Comparison of ENCODE assay signal across 8 mouse cellular contexts in the genomic region with DNA sequence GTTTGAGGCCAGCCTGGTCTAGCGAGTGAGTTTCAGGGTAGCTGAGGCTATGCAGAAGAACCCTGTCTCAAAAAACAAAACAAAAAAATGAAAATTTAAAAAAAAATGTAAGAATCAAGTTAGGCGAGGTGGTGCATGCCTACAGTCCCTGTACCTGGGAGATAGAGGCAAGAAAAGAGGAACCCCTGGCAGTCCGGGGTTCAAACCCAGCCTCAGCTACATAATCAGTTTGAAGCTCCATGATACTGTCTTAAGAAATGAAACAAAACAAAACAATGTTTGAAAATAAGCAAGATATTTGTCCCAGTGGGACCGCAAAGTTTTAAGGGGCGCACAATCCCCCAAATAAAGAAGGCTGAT. TPM values are rescaled to one million over a fixed set of nuclear protein-coding genes. Genes with fewer than 3 reads are reported as not detected.
DNase-seq lines count a peak whose midpoint lies in the region; ATAC-seq and TF ChIP-seq lines count a peak whose summit lies in the region.

No protein-coding gene starts in this region.

- no peak for TF ChIP-seq CTCF in kidney, postnatal 0 days (IDR thresholded peaks at IDR 0.05; ENCODE audit: low read depth)
- TF ChIP-seq CTCF in intestine, postnatal 0 days (IDR thresholded peaks at IDR 0.05; ENCODE audit: low read depth), result no peak

- H3K27ac ChIP-seq in kidney, postnatal 0 days, result no peak overlapping the region
- H3K27ac ChIP-seq in embryonic facial prominence, embryonic 14.5 days (replicated peaks; ENCODE audit: low read depth, low read length), result no peak overlapping the region
- no peak overlapping the region for H3K27ac ChIP-seq in intestine, postnatal 0 days (ENCODE audit: low read depth, low read length)
- no peak overlapping the region; the same call in 1 of the 2 replicates for H3K27ac ChIP-seq in neural tube, embryonic 13.5 days (replicated peaks)

- 0 out of 2 replicates have a peak, but pooled peaks cover 7% of the 10 kb centered on the region for H3K36me3 ChIP-seq in kidney, postnatal 0 days (ENCODE audit: insufficient read depth, low read length)
- peaks cover 7% of the 10 kb centered on the region for H3K36me3 ChIP-seq in embryonic facial prominence, embryonic 14.5 days (ENCODE audit: control insufficient read depth, insufficient read depth, low read length)
- 0 out of 2 replicates have a peak, but pooled peaks cover 5% of the 10 kb centered on the region for H3K36me3 ChIP-seq in intestine, postnatal 0 days (ENCODE audit: control insufficient read depth, insufficient read depth)
- peaks cover 13% of the 10 kb centered on the region for H3K36me3 ChIP-seq in neural tube, embryonic 13.5 days

- DNase-seq in kidney, postnatal 0 days (ENCODE audit: low spot score), result no peak
- no peak for DNase-seq in kidney, adult 9 months
- no peak for DNase-seq in embryonic facial prominence, embryonic 14.5 days (ENCODE audit: low spot score)
- DNase-seq in gastrocnemius, postnatal 14 days, result no peak
- no peak for DNase-seq in layer of hippocampus, adult 8-10 months (ENCODE audit: low spot score in 2 of 2)
- no peak for DNase-seq in retina, postnatal 1 day

- peaks cover 10% of the 10 kb centered on the region for H3K4me1 ChIP-seq in kidney, postnatal 0 days (replicated peaks; ENCODE audit: insufficient read depth, low read length)
- H3K4me1 ChIP-seq in embryonic facial prominence, embryonic 14.5 days (ENCODE audit: control insufficient read depth, insufficient read depth, low read length), result peaks cover 9% of the 10 kb centered on the region
- H3K4me1 ChIP-seq in intestine, postnatal 0 days (replicated peaks; ENCODE audit: control insufficient read depth, insufficient read depth, low read length), result peaks cover 7% of the 10 kb centered on the region; the same call in 1 of the 2 replicates
- peaks cover 25% of the 10 kb centered on the region for H3K4me1 ChIP-seq in neural tube, embryonic 13.5 days (replicated peaks)

- H3K9me3 ChIP-seq in kidney, postnatal 0 days (replicated peaks; ENCODE audit: low read length), result no peaks in the 10 kb centered on the region
- H3K9me3 ChIP-seq in embryonic facial prominence, embryonic 14.5 days (ENCODE audit: control insufficient read depth, low read length), result no peaks in the 10 kb centered on the region
- no peaks in the 10 kb centered on the region for H3K9me3 ChIP-seq in intestine, postnatal 0 days (ENCODE audit: control insufficient read depth)
- H3K9me3 ChIP-seq in neural tube, embryonic 13.5 days, result no peaks in the 10 kb centered on the region

- no peaks in the 10 kb centered on the region for H3K27me3 ChIP-seq in kidney, postnatal 0 days (ENCODE audit: insufficient read depth, low read length)
- no peaks in the 10 kb centered on the region for H3K27me3 ChIP-seq in embryonic facial prominence, embryonic 14.5 days (replicated peaks; ENCODE audit: control insufficient read depth, insufficient read depth, low read length)
- H3K27me3 ChIP-seq in intestine, postnatal 0 days (replicated peaks; ENCODE audit: control insufficient read depth, insufficient read depth, low read length), result no peaks in the 10 kb centered on the region
- no peaks in the 10 kb centered on the region for H3K27me3 ChIP-seq in neural tube, embryonic 13.5 days

- 34% methylated on average over 5 of the region's 5 CpGs for WGBS in kidney, postnatal 0 days
- 32% methylated on average over 5 of the region's 5 CpGs for WGBS in embryonic facial prominence, embryonic 14.5 days
- WGBS in intestine, postnatal 0 days, result 27% methylated on average over 5 of the region's 5 CpGs
- whole genome bisulfite sequencing in neural tube, embryonic 13.5 days, result 32% methylated on average over 5 of the region's 5 CpGs

- no peak overlapping the region for H3K9ac ChIP-seq in kidney, postnatal 0 days (ENCODE audit: low read depth, low read length)
- no peak overlapping the region for H3K9ac ChIP-seq in embryonic facial prominence, embryonic 14.5 days (ENCODE audit: low read depth, low read length)
- no peak overlapping the region for H3K9ac ChIP-seq in intestine, postnatal 0 days (ENCODE audit: low read depth, low read length)
- H3K9ac ChIP-seq in neural tube, embryonic 13.5 days, result peak overlapping the region; percentile 56

- H3K4me2 ChIP-seq in kidney, postnatal 0 days (ENCODE audit: low read length), result peak overlapping the region; percentile 97
- H3K4me2 ChIP-seq in embryonic facial prominence, embryonic 14.5 days (ENCODE audit: low read depth, low read length), result peak overlapping the region; percentile 93
- H3K4me2 ChIP-seq in intestine, postnatal 0 days (replicated peaks; ENCODE audit: low read depth), result peak overlapping the region; percentile 97
- peak overlapping the region; percentile 82 for H3K4me2 ChIP-seq in neural tube, embryonic 13.5 days

- H3K4me3 ChIP-seq in kidney, postnatal 0 days (replicated peaks; ENCODE audit: low read depth, low read length), result peak overlapping the region; percentile 91
- H3K4me3 ChIP-seq in embryonic facial prominence, embryonic 14.5 days (ENCODE audit: low read depth, low read length), result peak overlapping the region; percentile 74
- H3K4me3 ChIP-seq in intestine, postnatal 0 days (ENCODE audit: low read depth, low read length), result peak overlapping the region; percentile 92
- peak overlapping the region; percentile 70 for H3K4me3 ChIP-seq in neural tube, embryonic 13.5 days

- intact Hi-C loops in gastrocnemius, postnatal 14 days (cut with DNase I; ENCODE audit: low total_unique reads), result no loop called here

- peak; percentile 2; the same call in 1 of the 2 replicates for ATAC-seq in kidney, postnatal 0 days (replicated peaks; ENCODE audit: low FRiP score, low read depth)
- peak; percentile 5; the same call in 1 of the 2 replicates for ATAC-seq in embryonic facial prominence, embryonic 14.5 days (ENCODE audit: low read depth)
- ATAC-seq in intestine, postnatal 0 days, result 0 out of 2 replicates have a peak, but pooled peaks have one; percentile 19
- ATAC-seq in neural tube, embryonic 13.5 days (ENCODE audit: low read depth), result peak; percentile 34; the same call in 1 of the 2 replicates

RNA-seq across cellular contexts. Expression of a gene that starts 0.3 kb away (rescaled TPM):
- 247 and 272 TPM in 2 replicates for polyA plus RNA-seq in kidney, postnatal 0 days (2015; fragmentation: Nextera tagmentation; extraction: Ambion mirVana)
- polyA plus RNA-seq in embryonic facial prominence, embryonic 14.5 days (2014; fragmentation: Nextera tagmentation; extraction: Ambion mirVana), result 136 and 159 TPM in 2 replicates
- 131 and 137 TPM in 2 replicates for polyA plus RNA-seq in intestine, postnatal 0 days (2015; fragmentation: Nextera tagmentation; extraction: Ambion mirVana)
- 121 and 122 TPM in 2 replicates for polyA plus RNA-seq in neural tube, embryonic 13.5 days (2015; fragmentation: Nextera tagmentation; extraction: Ambion mirVana)
- 100 to 1,000 TPM; 416 to 493 TPM for total RNA-seq in gastrocnemius, postnatal 14 days (2021)
- 100 to 1,000 TPM; 161 to 184 (median 169) TPM for total RNA-seq in layer of hippocampus, adult 8-10 months (2022)

RNA-seq across cellular contexts. Expression of a gene that starts 25.8 kb away (rescaled TPM):
- polyA plus RNA-seq in kidney, postnatal 0 days (2015; fragmentation: Nextera tagmentation; extraction: Ambion mirVana), result 18.0 and 19.2 TPM in 2 replicates
- polyA plus RNA-seq in embryonic facial prominence, embryonic 14.5 days (2014; fragmentation: Nextera tagmentation; extraction: Ambion mirVana), result 18.8 and 22.4 TPM in 2 replicates
- 3.7 and 4.4 TPM in 2 replicates for polyA plus RNA-seq in intestine, postnatal 0 days (2015; fragmentation: Nextera tagmentation; extraction: Ambion mirVana)
- 45.9 and 46.2 TPM in 2 replicates for polyA plus RNA-seq in neural tube, embryonic 13.5 days (2015; fragmentation: Nextera tagmentation; extraction: Ambion mirVana)
- 10 to 100 TPM; 38.0 to 41.9 TPM for total RNA-seq in gastrocnemius, postnatal 14 days (2021)
- total RNA-seq in layer of hippocampus, adult 8-10 months (2022), result 10 to 100 TPM; 22.5 to 25.8 (median 24.4) TPM

RNA-seq across cellular contexts. Expression of a gene that starts 47.0 kb away (rescaled TPM):
- polyA plus RNA-seq in kidney, postnatal 0 days (2015; fragmentation: Nextera tagmentation; extraction: Ambion mirVana), result not detected in 2 replicates
- not detected in 2 replicates for polyA plus RNA-seq in embryonic facial prominence, embryonic 14.5 days (2014; fragmentation: Nextera tagmentation; extraction: Ambion mirVana)
- polyA plus RNA-seq in intestine, postnatal 0 days (2015; fragmentation: Nextera tagmentation; extraction: Ambion mirVana), result not detected in 2 replicates
- not detected in 2 replicates for polyA plus RNA-seq in neural tube, embryonic 13.5 days (2015; fragmentation: Nextera tagmentation; extraction: Ambion mirVana)
- not detected for total RNA-seq in gastrocnemius, postnatal 14 days (2021)
- total RNA-seq in layer of hippocampus, adult 8-10 months (2022), result not detected
